Mouse (Mus musculus): ENCODE data around the gene Phactr2. TPM values are rescaled to one million over a fixed set of nuclear protein-coding genes. Genes with fewer than 3 reads are reported as not detected.

The Phactr2 gene
- polyA plus RNA-seq, 1 experiment from 2014 or later = 6.4 TPM

Other genes with a start within 250 kb of the Phactr2 start
- gene Fuca2, start 25.1 kb upstream of the Phactr2 start, polyA plus RNA-seq (2015; fragmentation: Nextera tagmentation; extraction: Ambion mirVana) = 22.0 TPM in 2 replicates
- 2.4 and 2.6 TPM in 2 replicates for gene Adat2, start 78.5 kb upstream of the Phactr2 start, polyA plus RNA-seq (2015; fragmentation: Nextera tagmentation; extraction: Ambion mirVana)
- gene Pex3, start 78.7 kb upstream of the Phactr2 start, polyA plus RNA-seq (2015; fragmentation: Nextera tagmentation; extraction: Ambion mirVana) = 23.3 and 27.7 TPM in 2 replicates